Mouse (Mus musculus) heart, postnatal 0 days (tissue): ENCODE measurements around the gene 0610037L13Rik. TPM values are rescaled to one million over a fixed set of nuclear protein-coding genes. Genes with fewer than 3 reads are reported as not detected.

Experiments used
- ATAC-seq: fragments of 200-750 bp; cut with Nextera tagmentation; 2 replicates; pipeline ENCODE4 v1.8.0; 2017; ENCODE audit warnings: low read depth, moderate number of reproducible peaks, moderate library complexity; ENCODE audit not compliant: insufficient read depth
- DNase-seq: peaks from one replicate; pipeline ENCODE4 v3.0.0-alpha.2; 2016; ENCODE audit warnings: low spot score
- H3K27ac ChIP-seq: fragments of 300-500 bp; sonication (generic); 2 replicates; pipeline ENCODE4 v1.5.1; 2014; ENCODE audit warnings: low read depth, mild to moderate bottlenecking
- H3K27me3 ChIP-seq: fragments of 300-500 bp; sonication (generic); 2 replicates; pipeline ENCODE4 v1.6.1; 2014; ENCODE audit warnings: low read length, mixed read lengths; ENCODE audit not compliant: control insufficient read depth, insufficient read depth
- H3K36me3 ChIP-seq: fragments of 300-500 bp; sonication (generic); replicated peaks from 2 replicates; pipeline ENCODE4 v1.6.1; 2014; ENCODE audit warnings: low read length, mixed read lengths; ENCODE audit not compliant: control insufficient read depth, insufficient read depth
- H3K4me1 ChIP-seq: fragments of 300-500 bp; sonication (generic); 2 replicates; pipeline ENCODE4 v1.6.1; 2014; ENCODE audit warnings: antibody characterized with exemption; ENCODE audit not compliant: control insufficient read depth, insufficient read depth
- H3K4me2 ChIP-seq: fragments of 300-500 bp; sonication (generic); 2 replicates; pipeline ENCODE4 v1.6.1; 2014; ENCODE audit warnings: low read depth, mild to moderate bottlenecking, low read length, moderate library complexity
- H3K4me3 ChIP-seq: fragments of 300-500 bp; sonication (generic); 2 replicates; pipeline ENCODE4 v1.5.1; 2014; ENCODE audit warnings: low read depth, low read length
- H3K9ac ChIP-seq: fragments of 300-500 bp; sonication (generic); replicated peaks from 2 replicates; pipeline ENCODE4 v1.6.1; 2014; ENCODE audit warnings: low read depth, low read length, mixed read lengths
- H3K9me3 ChIP-seq: fragments of 300-500 bp; sonication (generic); replicated peaks from 2 replicates; pipeline ENCODE4 v1.6.1; 2016; ENCODE audit warnings: low read length; ENCODE audit not compliant: control insufficient read depth
- CTCF ChIP-seq: IDR thresholded peaks from 2 replicates; pipeline ENCODE4 v1.5.1; 2016; ENCODE audit warnings: antibody characterized with exemption, control low read depth, low read depth
- EP300 ChIP-seq: IDR thresholded peaks from 2 replicates; pipeline ENCODE4 v1.6.1; 2016; ENCODE audit warnings: antibody characterized with exemption, low read depth
- WGBS: fragments of 180-500 bp; shearing (Covaris S2); extraction: QIAGEN DNeasy Blood & Tissue Kit; methylation state at CpG from one replicate; pipeline ENCODE4 v1.1.7; 2014; 5-methylcytosine and 5-hydroxymethylcytosine counted together
- polyA plus RNA-seq: library from polyadenylated mRNA; unstranded; fragments of >200 nt; fragmentation: Nextera tagmentation; extraction: Ambion mirVana; gene quantifications from 2 replicates; pipeline ENCODE4 v1.2.1, GENCODE M21; 2015
- total RNA-seq: library from RNA; depleted of rRNA; stranded (reverse); fragments of >200 nt; gene quantifications from 2 replicates; pipeline ENCODE4 v1.2.3, GENCODE M21; 2014; ENCODE audit warnings: low replicate concordance; rRNA removed

The 0610037L13Rik gene
- total RNA-seq (42.3 and 46.0 TPM in 2 replicates), polyA plus RNA-seq (98.6 and 98.9 TPM in 2 replicates)

GRCm38 (mm10) chr4:107889731-107890432 lies at the start of gene 0610037L13Rik:
0610037L13Rik (plus strand) TSS chr4:107889813.
- peak within 1 kb of the TSS; percentile 68 for H3K4me3 ChIP-seq
- peak; percentile 93 for ATAC-seq
- DNase-seq, result peak; percentile 94
- no peaks in the 10 kb centered on the region for H3K9me3 ChIP-seq
- H3K36me3 ChIP-seq, result peaks cover 37% of the 10 kb centered on the region
- H3K4me2 ChIP-seq, result peak within 1 kb of the TSS; percentile 70
- no peak for TF ChIP-seq EP300
- TF ChIP-seq CTCF, result no peak
- peaks cover 7% of the 10 kb centered on the region; the same call in 1 of the 2 replicates for H3K4me1 ChIP-seq
- WGBS, result under 1% methylated on average over 48 of the region's 48 CpGs
- H3K9ac ChIP-seq, result peak within 1 kb of the TSS; percentile 52
- peak within 1 kb of the TSS; percentile 74 for H3K27ac ChIP-seq
- no peaks in the 10 kb centered on the region for H3K27me3 ChIP-seq

- Histone ChIP-seq H3K9me3 (no peaks in the 10 kb centered on the region), H3K4me2 (no peak overlapping the region), H3K36me3 (no peaks in the 10 kb centered on the region), H3K9ac (no peak overlapping the region), H3K27me3 (peaks cover 34% of the 10 kb centered on the region), H3K27ac (no peak overlapping the region), H3K4me1 (no peaks in the 10 kb centered on the region), H3K4me3 (no peak overlapping the region)
- no peak for TF ChIP-seq CTCF
- TF ChIP-seq EP300, result no peak
- 74% methylated on average over 8 of the region's 8 CpGs for WGBS
- ATAC-seq (no peak), DNase-seq (no peak)
Observed at GRCm38 (mm10) chr4:107843687-107844086, 45.9 kb upstream of the 0610037L13Rik start.

GRCm38 (mm10) chr4:107844971-107845370 lies 44.6 kb upstream of the 0610037L13Rik start:
- no peak overlapping the region for H3K27ac ChIP-seq
- no peak overlapping the region for H3K4me2 ChIP-seq
- H3K4me3 ChIP-seq, result no peak overlapping the region
- WGBS, result 3% methylated on average over 10 of the region's 10 CpGs
- H3K27me3 ChIP-seq, result peaks cover 34% of the 10 kb centered on the region
- H3K36me3 ChIP-seq, result no peaks in the 10 kb centered on the region
- DNase-seq (peak; percentile 31), ATAC-seq (no peak)
- peak; percentile 80 for TF ChIP-seq CTCF
- TF ChIP-seq EP300, result no peak
- no peaks in the 10 kb centered on the region for H3K9me3 ChIP-seq
- H3K9ac ChIP-seq, result no peak overlapping the region
- H3K4me1 ChIP-seq, result no peaks in the 10 kb centered on the region

GRCm38 (mm10) chr4:107846795-107847194 lies 42.8 kb upstream of the 0610037L13Rik start:
- Histone ChIP-seq H3K4me2 (no peak overlapping the region), H3K4me1 (no peaks in the 10 kb centered on the region), H3K36me3 (no peaks in the 10 kb centered on the region), H3K9ac (no peak overlapping the region), H3K9me3 (no peaks in the 10 kb centered on the region), H3K27me3 (peaks cover 39% of the 10 kb centered on the region), H3K27ac (no peak overlapping the region), H3K4me3 (no peak overlapping the region)
- DNase-seq (no peak), ATAC-seq (no peak)
- WGBS, result 59% methylated on average over 7 of the region's 7 CpGs
- TF ChIP-seq EP300, result no peak

- Histone ChIP-seq H3K9ac (no peak overlapping the region), H3K36me3 (no peaks in the 10 kb centered on the region), H3K4me3 (no peak overlapping the region), H3K4me1 (no peaks in the 10 kb centered on the region), H3K9me3 (no peaks in the 10 kb centered on the region), H3K27ac (no peak overlapping the region), H3K4me2 (no peak overlapping the region), H3K27me3 (peaks cover 39% of the 10 kb centered on the region)
- WGBS, result 60% methylated on average over 5 of the region's 5 CpGs
- ATAC-seq, result no peak
- no peak for DNase-seq
- TF ChIP-seq EP300 (no peak), CTCF (no peak)
Observed at GRCm38 (mm10) chr4:107848546-107848945, 41.1 kb upstream of the 0610037L13Rik start.
